Mouse (Mus musculus): Measurements from ENCODE around the gene Tmem214. TPM values are rescaled to one million over a fixed set of nuclear protein-coding genes. Genes with fewer than 3 reads are reported as not detected.
A peak's percentile ranks its signal among the peaks of the same experiment; 100 is the strongest.

The Tmem214 gene
- total RNA-seq, 4 experiments from 2014 or later: 37.4 to 39.9 (median 38.4) TPM

DNA sequence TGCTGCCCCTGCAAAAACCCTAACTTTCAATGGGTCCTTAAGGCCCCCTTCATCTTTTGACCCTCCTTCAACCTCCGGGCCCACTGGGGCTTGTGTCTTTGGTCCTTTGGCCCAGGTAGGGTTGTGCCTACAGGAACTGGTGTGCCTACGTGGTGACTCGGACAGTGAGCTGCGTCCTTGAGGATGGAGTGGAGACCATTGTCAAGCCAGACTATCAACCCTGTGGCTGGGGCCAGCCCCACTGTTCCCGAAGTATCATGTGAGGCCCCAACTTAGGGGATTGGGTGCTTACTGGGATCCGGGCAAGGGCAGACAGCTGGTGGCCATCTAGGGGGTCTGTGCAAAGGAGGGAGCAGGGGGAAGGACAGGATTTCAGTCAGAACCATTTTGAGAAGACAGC lies 47.0 kb downstream of the Tmem214 start:
- DNase-seq (ENCODE audit: low spot score): no peak

DNA sequence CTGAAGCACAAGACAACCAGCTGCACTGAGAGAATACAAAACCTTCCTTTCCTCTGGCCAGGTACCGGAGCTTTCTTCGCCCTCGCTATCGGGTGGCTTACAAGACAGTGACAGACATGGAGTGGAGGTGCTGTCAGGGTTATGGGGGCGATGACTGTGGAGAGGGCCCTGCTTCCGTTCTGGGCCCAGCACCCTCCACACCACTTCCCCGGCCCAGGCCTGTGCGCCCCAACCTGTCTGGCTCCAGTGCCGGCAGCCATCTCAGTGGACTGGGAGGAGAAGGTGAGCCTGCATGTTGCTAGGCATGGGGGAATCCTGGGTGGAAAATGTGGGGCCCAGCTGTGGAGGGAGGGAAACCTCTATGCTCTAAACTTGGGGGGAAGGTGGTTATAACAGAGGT lies 47.6 kb downstream of the Tmem214 start:
- DNase-seq (ENCODE audit: low spot score): no peak

DNA sequence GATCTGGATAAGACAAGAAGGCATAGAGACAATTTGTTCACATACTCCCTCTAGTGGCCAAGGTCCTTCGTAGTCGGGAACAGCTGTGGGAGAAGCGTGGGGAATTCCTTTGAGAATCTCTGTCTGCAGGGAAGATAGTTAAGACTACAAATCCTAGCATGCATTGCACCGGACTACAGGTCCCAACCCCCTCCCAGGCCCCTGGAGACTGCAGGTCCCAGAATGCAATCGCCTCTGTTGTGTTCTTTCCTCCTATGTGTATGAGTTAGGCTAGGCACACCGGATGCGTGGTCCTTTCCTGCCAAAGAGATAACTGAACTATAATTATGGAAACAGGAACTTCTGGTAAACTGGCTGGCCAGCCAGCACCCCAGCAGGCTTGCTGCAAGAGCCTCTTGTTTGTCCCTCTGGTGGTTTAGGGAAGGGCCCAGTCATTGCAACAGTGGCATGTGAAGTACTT lies 48.2 kb downstream of the Tmem214 start:
- peak; percentile 97 for DNase-seq (ENCODE audit: low spot score)

DNA sequence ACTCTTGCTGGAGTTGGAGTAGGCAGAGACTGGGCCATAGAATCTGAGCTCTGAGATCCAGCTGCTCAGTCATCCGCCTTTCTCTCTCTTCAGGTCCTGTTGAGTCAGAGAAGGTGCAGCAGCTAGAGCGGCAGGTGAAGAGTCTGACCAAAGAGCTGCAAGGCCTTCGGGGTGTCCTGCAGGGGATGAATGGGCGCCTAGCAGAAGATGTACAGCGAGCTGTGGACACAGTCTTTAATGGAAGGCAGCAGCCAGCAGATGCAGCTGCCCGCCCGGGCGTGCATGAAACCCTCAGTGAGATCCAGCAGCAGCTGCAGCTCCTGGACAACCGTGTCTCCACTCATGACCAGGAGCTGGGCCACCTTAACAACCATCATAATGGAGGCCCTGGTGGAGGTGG lies 49.0 kb downstream of the Tmem214 start:
- no peak for DNase-seq (ENCODE audit: low spot score)

DNA sequence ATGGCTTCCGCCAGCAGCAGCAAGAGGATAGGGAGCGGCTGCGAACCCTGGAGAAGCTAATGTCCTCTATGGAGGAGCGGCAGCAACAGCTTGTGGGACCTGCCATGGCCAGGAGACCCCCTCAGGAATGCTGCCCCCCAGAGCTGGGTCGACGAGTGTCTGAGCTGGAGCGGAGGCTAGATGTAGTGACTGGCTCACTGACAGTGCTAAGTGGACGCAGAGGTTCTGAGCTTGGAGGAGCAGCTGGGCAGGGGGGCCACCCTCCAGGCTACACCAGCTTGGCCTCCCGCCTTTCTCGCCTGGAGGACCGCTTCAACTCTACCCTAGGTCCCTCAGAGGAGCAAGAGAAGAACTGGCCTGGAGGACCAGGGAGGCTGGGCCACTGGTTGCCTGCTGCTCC lies 49.5 kb downstream of the Tmem214 start:
- no peak for DNase-seq (ENCODE audit: low spot score)

DNA sequence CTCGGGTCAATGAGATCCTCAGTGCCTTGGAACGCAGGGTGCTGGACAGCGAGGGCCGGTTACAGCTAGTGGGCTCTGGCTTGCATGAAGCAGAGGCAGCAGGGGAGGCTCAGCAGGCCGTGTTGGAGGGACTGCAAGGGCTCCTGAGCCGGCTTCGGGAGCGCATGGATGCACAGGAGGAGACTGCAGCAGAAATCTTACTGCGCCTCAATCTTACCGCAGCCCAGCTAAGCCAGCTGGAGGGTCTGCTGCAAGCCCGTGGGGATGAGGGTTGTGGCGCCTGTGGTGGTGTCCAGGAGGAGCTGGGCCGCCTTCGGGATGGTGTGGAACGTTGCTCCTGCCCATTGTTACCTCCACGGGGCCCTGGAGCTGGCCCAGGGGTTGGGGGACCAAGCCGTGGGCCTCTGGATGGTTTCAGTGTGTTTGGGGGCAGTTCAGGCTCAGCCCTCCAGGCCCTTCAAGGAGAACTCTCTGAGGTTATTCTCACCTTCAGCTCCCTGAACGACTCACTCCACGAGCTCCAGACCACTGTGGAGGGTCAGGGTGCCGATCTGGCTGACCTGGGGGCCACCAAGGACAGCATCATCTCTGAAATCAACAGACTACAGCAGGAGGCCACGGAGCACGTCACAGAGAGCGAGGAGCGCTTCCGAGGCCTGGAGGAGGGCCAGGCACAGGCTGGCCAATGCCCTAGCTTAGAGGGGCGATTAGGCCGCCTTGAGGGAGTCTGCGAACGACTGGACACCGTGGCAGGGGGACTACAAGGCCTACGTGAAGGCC lies 50.3 kb downstream of the Tmem214 start:
- no peak for DNase-seq (ENCODE audit: low spot score)

DNA sequence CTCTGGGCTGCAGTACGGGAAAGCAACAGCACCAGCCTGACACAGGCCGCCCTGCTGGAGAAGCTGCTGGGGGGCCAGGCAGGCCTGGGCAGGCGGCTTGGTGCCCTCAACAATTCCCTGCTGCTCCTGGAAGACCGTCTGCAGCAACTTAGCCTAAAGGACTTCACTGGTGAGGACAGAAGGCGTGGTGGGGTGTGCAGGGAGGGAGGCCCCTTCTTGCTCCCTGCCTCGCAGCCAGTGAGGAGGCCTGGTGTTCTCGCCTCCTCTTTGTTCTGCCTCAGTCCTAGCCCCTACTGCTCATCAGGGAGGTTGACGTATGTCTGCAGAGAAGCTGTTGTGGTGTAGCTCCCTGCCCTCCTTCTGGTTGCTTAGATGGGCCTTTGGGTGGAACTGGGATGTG lies 50.9 kb downstream of the Tmem214 start:
- no peak for DNase-seq (ENCODE audit: low spot score)

DNA sequence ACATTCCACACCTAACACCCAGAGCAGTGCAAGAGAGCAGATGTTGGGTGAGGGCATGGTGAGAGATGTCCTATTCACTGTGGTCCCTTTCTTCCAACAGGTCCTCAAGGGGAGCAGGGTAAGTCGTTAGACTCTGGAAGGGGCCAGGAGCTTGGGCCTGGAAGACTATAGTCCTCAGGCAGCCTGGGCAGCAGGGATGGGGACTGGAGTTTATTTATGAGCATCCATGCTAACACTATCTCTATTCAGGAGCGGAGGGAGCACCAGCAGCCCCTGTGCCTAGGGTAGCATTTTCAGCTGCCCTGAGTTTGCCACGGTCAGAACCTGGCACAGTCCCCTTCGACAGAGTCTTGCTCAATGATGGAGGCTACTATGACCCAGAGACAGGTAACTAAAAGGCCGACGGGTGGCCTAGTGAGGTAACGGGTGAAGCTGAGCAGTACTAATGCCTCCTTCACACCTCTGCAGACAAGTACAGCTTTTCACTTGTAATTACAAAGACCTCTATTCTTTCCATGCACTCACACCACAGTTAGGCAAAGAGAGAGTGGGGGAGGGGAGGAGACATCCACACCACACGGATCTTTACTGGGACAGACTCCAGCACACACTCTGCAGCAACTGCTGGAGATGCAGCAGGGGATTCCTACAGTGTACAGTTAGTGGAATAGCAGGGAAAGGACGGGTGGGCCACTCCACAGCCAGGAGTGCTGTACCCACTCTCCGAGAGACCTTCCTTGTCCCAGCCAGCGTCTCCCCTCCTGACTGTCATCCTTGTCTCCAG lies 52.2 kb downstream of the Tmem214 start:
- DNase-seq (ENCODE audit: low spot score): no peak

DNA sequence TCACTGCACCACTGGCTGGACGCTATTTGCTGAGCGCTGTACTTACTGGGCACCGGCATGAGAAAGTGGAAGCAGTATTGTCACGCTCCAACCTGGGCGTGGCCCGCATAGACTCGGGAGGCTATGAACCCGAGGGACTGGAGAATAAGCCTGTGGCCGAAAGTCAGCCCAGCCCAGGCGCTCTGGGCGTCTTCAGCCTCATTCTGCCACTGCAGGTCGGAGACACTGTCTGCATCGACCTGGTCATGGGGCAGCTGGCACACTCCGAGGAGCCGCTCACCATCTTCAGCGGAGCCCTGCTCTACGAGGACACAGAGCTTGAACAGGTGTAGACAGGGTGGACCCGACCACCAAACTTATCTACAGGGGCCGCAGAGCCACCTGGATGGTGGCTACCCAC lies 52.8 kb downstream of the Tmem214 start:
- DNase-seq (ENCODE audit: low spot score): no peak

DNA sequence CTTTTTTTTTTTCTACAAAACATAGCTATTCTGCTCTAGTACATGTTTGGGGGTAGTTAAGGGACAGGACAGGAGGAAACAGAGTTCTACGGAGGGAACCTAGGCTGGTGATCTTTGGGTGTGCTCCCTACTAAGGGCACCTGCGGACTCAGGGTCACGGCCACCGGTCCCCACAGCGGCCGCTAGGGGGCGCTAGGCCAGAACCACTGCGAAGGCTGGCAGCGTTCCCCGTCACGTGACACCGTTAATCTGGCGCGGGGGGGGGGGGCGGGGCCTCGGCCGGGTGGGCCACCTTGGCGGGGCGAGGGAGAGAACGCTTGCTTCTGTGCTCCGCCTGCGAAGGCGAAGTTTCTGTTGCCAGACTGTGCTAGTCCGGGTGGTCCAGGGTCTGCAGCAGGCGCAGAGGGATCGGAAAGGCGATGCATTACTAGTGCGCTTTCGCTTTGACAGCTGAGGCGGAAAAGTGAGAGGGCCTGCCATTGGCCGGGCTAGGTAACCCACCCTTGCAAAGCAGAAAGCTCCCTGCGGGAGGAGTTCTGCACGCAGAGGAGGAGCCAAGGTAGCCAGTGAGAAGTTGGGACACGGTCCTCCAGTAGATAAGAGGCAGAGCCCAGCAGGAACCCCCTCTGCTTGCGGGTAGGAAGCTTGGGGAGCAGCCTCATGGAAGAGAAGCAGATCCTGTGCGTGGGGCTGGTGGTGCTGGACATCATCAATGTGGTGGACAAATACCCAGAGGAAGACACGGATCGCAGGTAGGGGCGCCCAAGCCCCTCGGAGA lies 53.6 kb downstream of the Tmem214 start, which contains the start of gene Khk:
Gene Khk (plus strand): TSS at position 176 of the 778 bp plus-strand sequence.
- peak; percentile 87 for DNase-seq (ENCODE audit: low spot score)

DNA sequence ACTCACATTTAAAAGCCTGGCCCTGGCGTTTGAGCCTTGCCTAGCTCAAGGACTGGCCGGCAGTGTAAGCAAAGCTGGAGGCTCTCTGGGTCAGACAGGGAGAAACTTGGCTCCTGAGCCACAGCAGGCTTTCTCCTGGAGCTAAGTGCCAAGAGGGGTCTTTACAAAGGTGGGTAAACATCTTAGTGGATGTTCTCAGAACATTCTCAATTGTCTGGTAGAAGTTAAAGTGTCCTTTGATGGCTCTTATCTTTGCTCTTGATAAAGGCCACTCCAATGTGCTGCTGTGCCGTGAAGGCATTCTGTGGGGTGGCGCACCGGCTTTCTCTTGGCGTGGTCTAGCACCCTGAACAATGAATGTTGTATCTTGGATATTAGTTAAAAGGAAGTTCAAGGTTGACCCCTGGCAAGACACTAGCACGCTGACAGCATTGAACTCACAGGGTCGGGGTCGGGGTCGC lies 54.8 kb downstream of the Tmem214 start:
- DNase-seq (ENCODE audit: low spot score): no peak

DNA sequence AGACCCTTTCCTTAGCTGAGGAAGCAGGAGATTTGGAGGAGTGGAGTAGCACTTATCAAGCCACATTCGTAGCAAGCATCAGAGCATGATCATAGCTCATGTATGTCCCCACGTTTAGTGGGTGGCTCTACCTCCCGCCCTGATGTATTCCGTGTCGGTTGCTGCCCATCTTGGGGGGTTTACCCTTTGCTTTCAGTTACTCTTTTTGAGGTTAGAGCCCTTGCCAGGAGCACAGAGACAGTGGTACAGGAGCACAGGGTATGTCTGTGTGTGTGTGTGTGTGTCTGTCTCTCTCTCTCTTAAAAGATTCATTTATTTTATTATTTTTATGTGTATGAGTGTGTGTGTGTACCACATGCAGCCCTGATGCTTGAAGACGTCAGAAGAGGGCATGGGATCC lies 55.3 kb downstream of the Tmem214 start:
- no peak for DNase-seq (ENCODE audit: low spot score)

DNA sequence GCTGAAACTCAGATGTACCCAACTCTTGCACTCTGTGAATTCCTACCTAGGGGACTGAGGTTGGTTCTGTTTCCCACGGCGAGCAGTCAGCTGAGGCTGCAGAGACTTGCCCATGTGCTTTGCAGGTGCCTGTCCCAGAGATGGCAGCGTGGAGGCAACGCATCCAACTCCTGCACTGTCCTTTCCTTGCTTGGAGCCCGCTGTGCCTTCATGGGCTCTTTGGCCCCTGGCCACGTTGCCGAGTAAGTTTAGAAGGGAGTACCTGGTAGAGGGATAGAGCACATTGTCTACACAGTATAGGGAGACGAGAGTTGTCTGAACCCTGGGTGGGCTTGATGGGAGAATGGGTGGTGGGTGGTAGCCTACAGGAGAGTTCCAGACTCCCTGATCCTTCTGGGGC lies 56.8 kb downstream of the Tmem214 start:
- DNase-seq (ENCODE audit: low spot score): no peak

DNA sequence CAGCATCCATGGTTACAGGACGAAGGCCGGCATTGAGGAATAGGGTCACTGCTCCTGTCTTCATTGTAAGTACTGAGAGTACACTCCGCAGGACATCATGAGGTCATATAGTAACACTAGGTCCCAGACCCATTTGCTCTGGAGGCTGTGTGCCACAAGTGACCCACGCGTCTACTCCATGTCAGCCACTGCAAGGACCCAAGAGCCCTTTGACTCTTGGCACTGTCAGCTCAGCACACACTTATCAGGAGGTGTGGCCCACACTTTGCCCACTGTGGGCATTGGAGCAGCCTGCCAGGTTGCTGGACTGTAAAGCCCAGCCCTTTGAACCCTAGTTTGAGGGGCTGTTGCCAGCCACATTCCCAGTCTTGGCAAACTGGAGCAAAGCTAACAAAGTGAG lies 57.4 kb downstream of the Tmem214 start:
- no peak for DNase-seq (ENCODE audit: low spot score)

DNA sequence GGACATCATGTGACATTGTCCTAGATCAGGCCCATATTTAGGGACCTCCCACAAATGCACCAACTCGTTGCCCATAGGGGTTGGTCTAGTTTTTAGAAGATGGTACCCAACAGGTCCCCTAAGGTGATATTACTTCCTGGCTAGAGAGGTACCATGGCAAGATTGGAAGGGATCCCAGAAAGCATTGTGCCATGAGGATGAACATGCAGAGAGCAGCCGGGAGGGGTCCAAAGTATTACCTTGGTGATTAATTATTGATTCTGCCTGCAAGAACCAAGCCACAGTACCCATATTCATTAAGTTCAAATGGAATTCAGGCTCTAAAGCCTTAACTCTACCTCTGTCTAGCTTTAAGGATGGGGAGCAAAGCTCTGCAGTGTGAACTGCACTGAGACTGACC lies 58.3 kb downstream of the Tmem214 start:
- no peak for DNase-seq (ENCODE audit: low spot score)

DNA sequence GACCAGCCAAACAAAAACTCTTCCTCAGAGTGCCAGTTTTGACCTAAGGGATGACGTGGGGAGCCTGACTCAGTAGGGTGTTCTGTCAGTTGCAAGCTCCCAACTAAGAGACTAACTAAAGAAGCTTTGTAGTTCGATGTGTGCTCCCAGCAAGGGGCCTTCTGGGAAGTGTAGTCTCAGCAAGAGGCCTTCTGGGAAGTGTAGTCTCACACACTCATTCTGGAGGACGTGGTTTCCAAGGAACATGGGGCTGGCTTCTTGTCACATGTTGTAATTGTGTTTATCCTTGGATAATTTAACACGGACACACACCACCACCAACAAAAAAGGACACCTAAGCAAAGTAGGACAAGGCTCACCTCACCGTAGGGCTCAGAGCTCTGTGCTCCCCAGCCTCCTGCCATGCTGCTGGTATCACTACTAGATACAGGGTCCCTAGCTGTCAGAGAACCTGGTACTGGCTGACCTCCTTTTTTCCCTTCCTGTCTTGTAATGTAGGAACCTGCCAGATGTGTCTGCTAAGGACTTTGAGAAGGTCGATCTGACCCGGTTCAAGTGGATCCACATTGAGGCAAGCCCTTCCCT lies 60.2 kb downstream of the Tmem214 start:
- no peak for DNase-seq (ENCODE audit: low spot score)

Other genes with a start within 250 kb of the Tmem214 start
- gene Slc35f6, start 220.1 kb upstream of the Tmem214 start, total RNA-seq (2022): 10 to 100 TPM; 48.3 to 60.9 (median 54.9) TPM
- 10 to 100 TPM; 50.6 to 80.0 (median 64.5) TPM for gene Cenpa, start 201.2 kb upstream of the Tmem214 start, total RNA-seq (2022)
- gene Dpysl5, start 156.4 kb upstream of the Tmem214 start, total RNA-seq (2022): 1 to 10 TPM in 2 of 4 experiments, under 1 TPM in 2; 0.57 to 1.4 (median 0.91) TPM
- gene Mapre3, start 53.4 kb upstream of the Tmem214 start, total RNA-seq (2022): 10 to 100 TPM; 43.1 to 48.3 (median 44.5) TPM
- 1 to 10 TPM; 4.9 to 6.3 (median 5.6) TPM for gene Agbl5, start 20.7 kb downstream of the Tmem214 start, total RNA-seq (2022)
- gene Ost4, start 39.8 kb downstream of the Tmem214 start, total RNA-seq (2022): 100 to 1,000 TPM; 140 to 164 (median 156) TPM
- gene Emilin1, start 45.4 kb downstream of the Tmem214 start, total RNA-seq (2022): 10 to 100 TPM; 13.9 to 16.6 (median 16.0) TPM
- gene Khk, start 53.4 kb downstream of the Tmem214 start, total RNA-seq (2022): 10 to 100 TPM; 23.8 to 31.8 (median 26.6) TPM
- gene Cgref1, start 77.6 kb downstream of the Tmem214 start, total RNA-seq (2022): under 1 TPM; 0.37 to 0.97 (median 0.60) TPM
- gene Preb, start 92.3 kb downstream of the Tmem214 start, total RNA-seq (2022): 10 to 100 TPM; 82.1 to 97.6 (median 89.6) TPM
- 1 to 10 TPM in 1 of 4 experiments, under 1 TPM in 3; 0.85 to 1.9 (median 0.91) TPM for gene Tcf23, start 100.7 kb downstream of the Tmem214 start, total RNA-seq (2022)
- gene Atraid, start 180.3 kb downstream of the Tmem214 start, total RNA-seq (2022): 10 to 100 TPM; 51.3 to 56.5 (median 53.1) TPM
- 10 to 100 TPM; 10.8 to 18.8 (median 12.4) TPM for gene Slc5a6, start 180.9 kb downstream of the Tmem214 start, total RNA-seq (2022)
- gene Cad, start 186.8 kb downstream of the Tmem214 start, total RNA-seq (2022): 10 to 100 TPM; 13.0 to 17.3 (median 16.3) TPM
- not detected for gene Dnajc5g, start 238.3 kb downstream of the Tmem214 start, total RNA-seq (2022)
- under 1 TPM in 1 of 4 experiments, not detected in 3; 0.16 TPM for gene Slc30a3, start 240.2 kb downstream of the Tmem214 start, total RNA-seq (2022)
- gene Trim54, start 248.7 kb downstream of the Tmem214 start, total RNA-seq (2022): 100 to 1,000 TPM; 360 to 427 (median 392) TPM

All from heart, adult 8-10 months (tissue).